Mouse (Mus musculus) R1 (cell line): ENCODE results near the gene Tbc1d2b.

Experiments
- DNase-seq: peaks from one replicate; pipeline ENCODE4 v3.0.0-alpha.2; 2018; ENCODE audit warnings: low read depth, low spot score

The Tbc1d2b gene

GRCm38 (mm10) chr9:90270193-90270943 lies at the start of gene Tbc1d2b:
Gene Tbc1d2b (minus strand): TSS chr9:90270804.
- DNase-seq = peak; percentile 77

GRCm38 (mm10) chr9:90316300-90316699 lies 45.7 kb upstream of the Tbc1d2b start:
- no peak for DNase-seq

- DNase-seq = no peak
Measured at GRCm38 (mm10) chr9:90315662-90316061, 45.1 kb upstream of the Tbc1d2b start.

- no peak for DNase-seq
Measured at GRCm38 (mm10) chr9:90304254-90304653, 33.6 kb upstream of the Tbc1d2b start.

- no peak for DNase-seq
Measured at GRCm38 (mm10) chr9:90303101-90303835, 32.7 kb upstream of the Tbc1d2b start.

- DNase-seq = no peak
Measured at GRCm38 (mm10) chr9:90302670-90303069, 32.1 kb upstream of the Tbc1d2b start.

GRCm38 (mm10) chr9:90301081-90301688 lies 30.6 kb upstream of the Tbc1d2b start:
- no peak for DNase-seq

GRCm38 (mm10) chr9:90297637-90298036 lies 27.0 kb upstream of the Tbc1d2b start:
- no peak for DNase-seq

GRCm38 (mm10) chr9:90293641-90294398 lies 23.2 kb upstream of the Tbc1d2b start:
- DNase-seq = no peak

- DNase-seq = no peak
Measured at GRCm38 (mm10) chr9:90278397-90278796, 7.8 kb upstream of the Tbc1d2b start.

GRCm38 (mm10) chr9:90277884-90278283 lies 7.3 kb upstream of the Tbc1d2b start:
- no peak for DNase-seq

- no peak for DNase-seq
Measured at GRCm38 (mm10) chr9:90276779-90277178, 6.2 kb upstream of the Tbc1d2b start.

GRCm38 (mm10) chr9:90275906-90276305 lies 5.3 kb upstream of the Tbc1d2b start:
- no peak for DNase-seq

- no peak for DNase-seq
Measured at GRCm38 (mm10) chr9:90275500-90275899, 4.9 kb upstream of the Tbc1d2b start.

- no peak for DNase-seq
Measured at GRCm38 (mm10) chr9:90274516-90274915, 3.9 kb upstream of the Tbc1d2b start.

GRCm38 (mm10) chr9:90272346-90272745 lies 1.7 kb upstream of the Tbc1d2b start:
- peak; percentile 79 for DNase-seq

GRCm38 (mm10) chr9:90271541-90272090 lies 1.0 kb upstream of the Tbc1d2b start:
- DNase-seq = peak; percentile 69

- no peak for DNase-seq
Measured at GRCm38 (mm10) chr9:90270944-90271295, 316 bp upstream of the Tbc1d2b start.

GRCm38 (mm10) chr9:90269011-90269681 lies 1.5 kb downstream of the Tbc1d2b start:
- DNase-seq = no peak

GRCm38 (mm10) chr9:90266926-90267325 lies 3.7 kb downstream of the Tbc1d2b start:
- DNase-seq = no peak

GRCm38 (mm10) chr9:90266059-90266458 lies 4.5 kb downstream of the Tbc1d2b start:
- no peak for DNase-seq
